Mouse (Mus musculus): ENCODE measurements at regions not wholly inside any gene's neighbourhood (a gene's known extent, or its start where the extent isn't known, plus 50 kb on each side); places are given as distances from the start of the nearest gene placed in this dataset.

- H3K4me1 ChIP-seq (ENCODE audit: control insufficient read depth in 2 of 2, insufficient read depth in 2 of 2, low read length in 2 of 2, poor library complexity in 1 of 2), result no peaks in the 10 kb centered on the region
- H3K9me3 ChIP-seq (ENCODE audit: control insufficient read depth, insufficient read depth, low read depth, low read length), result no peaks in the 10 kb centered on the region
- no peak overlapping the region for H3K27ac ChIP-seq (ENCODE audit: insufficient read depth, low read depth, low read length, poor library complexity, severe bottlenecking)
- in situ Hi-C loops (cut with MboI; ENCODE audit: low sequenced_read_pairs in 2 of 2, unreplicated experiment in 2 of 2), result no loop called here
- no peak for DNase-seq (ENCODE audit: low read depth, low spot score)
- TF ChIP-seq ZC3H11A (IDR thresholded peaks at IDR 0.05; ENCODE audit: borderline replicate concordance, low read depth, low read length) (no peak), ZNF384 (IDR thresholded peaks at IDR 0.05; ENCODE audit: low read depth, low read length) (no peak), HCFC1 (IDR thresholded peaks at IDR 0.05; ENCODE audit: borderline replicate concordance, insufficient read depth, low read length) (no peak), CHD2 (IDR thresholded peaks at IDR 0.05; ENCODE audit: low read depth, low read length) (no peak), MAFK (IDR thresholded peaks at IDR 0.05; ENCODE audit: insufficient read depth, low read depth, low read length) (no peak)
- no peaks in the 10 kb centered on the region for H3K36me3 ChIP-seq (ENCODE audit: control insufficient read depth, insufficient read depth, low read length, poor library complexity, severe bottlenecking)
- H3K9ac ChIP-seq (ENCODE audit: insufficient read depth, low read depth, low read length, poor library complexity, severe bottlenecking), result no peak overlapping the region
- no peak overlapping the region for H3K4me3 ChIP-seq (ENCODE audit: insufficient read depth in 1 of 2, low read depth in 1 of 2, low read length in 2 of 2, poor library complexity in 1 of 2, severe bottlenecking in 1 of 2)
Observed at GRCm38 (mm10) chr8:60195641-60196040, 307.4 kb downstream of the Gm10283 start.

DNA sequence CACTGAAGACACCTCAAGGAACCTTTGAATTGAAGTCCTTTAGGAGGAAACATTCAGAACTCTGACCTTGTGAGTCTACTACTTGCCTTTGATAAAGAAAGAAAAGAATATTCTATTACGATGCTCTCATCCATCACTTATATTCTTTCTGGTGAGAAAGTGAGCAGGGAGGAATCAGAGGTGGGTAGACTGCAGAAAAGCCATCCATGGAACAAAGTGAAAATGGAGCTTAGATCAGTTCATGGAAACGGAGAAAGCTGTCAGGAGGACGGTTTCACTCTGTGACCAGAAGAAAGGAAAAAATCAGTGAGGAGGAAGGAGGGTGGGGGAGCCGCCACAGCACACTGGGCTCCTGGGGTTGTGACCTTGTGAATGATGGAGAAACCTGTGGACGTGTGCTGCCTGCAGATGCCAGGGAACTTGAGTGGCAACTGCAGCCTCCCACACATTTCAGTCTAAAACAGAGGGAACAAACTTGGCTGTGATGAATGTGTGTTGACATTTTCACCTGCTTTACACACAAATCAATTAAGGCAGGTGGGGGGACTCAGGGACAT is 335.2 kb downstream of the Gm10283 start:
- in situ Hi-C loops (cut with MboI; ENCODE audit: low sequenced_read_pairs in 2 of 2, unreplicated experiment in 2 of 2), result no loop called here

More for the DNA sequence above, 335.2 kb downstream of the Gm10283 start:
- Histone ChIP-seq H3K9me3 (ENCODE audit: control insufficient read depth, insufficient read depth, low read depth, low read length) (no peaks in the 10 kb centered on the region), H3K36me3 (ENCODE audit: control insufficient read depth, insufficient read depth, low read length, poor library complexity, severe bottlenecking) (no peaks in the 10 kb centered on the region), H3K4me1 (ENCODE audit: control insufficient read depth in 2 of 2, insufficient read depth in 2 of 2, low read length in 2 of 2, poor library complexity in 1 of 2) (no peaks in the 10 kb centered on the region), H3K4me3 (ENCODE audit: insufficient read depth in 1 of 2, low read depth in 1 of 2, low read length in 2 of 2, poor library complexity in 1 of 2, severe bottlenecking in 1 of 2) (no peak overlapping the region), H3K9ac (ENCODE audit: insufficient read depth, low read depth, low read length, poor library complexity, severe bottlenecking) (no peak overlapping the region), H3K27ac (ENCODE audit: insufficient read depth, low read depth, low read length, poor library complexity, severe bottlenecking) (no peak overlapping the region)
- TF ChIP-seq MAFK (IDR thresholded peaks at IDR 0.05; ENCODE audit: insufficient read depth, low read depth, low read length), result no peak
- no peak for DNase-seq (ENCODE audit: low read depth, low spot score)

Data from ES-E14 (cell line).